Mouse (Mus musculus) embryo, embryonic 11 days (tissue): ENCODE data around the gene Slc2a5.
A peak's percentile ranks its signal among the peaks of the same experiment; 100 is the strongest.

ENCODE experiments used
- DNase-seq: peaks from one replicate; pipeline ENCODE4 v3.0.0-alpha.2; 2015

Gene Slc2a5

DNA sequence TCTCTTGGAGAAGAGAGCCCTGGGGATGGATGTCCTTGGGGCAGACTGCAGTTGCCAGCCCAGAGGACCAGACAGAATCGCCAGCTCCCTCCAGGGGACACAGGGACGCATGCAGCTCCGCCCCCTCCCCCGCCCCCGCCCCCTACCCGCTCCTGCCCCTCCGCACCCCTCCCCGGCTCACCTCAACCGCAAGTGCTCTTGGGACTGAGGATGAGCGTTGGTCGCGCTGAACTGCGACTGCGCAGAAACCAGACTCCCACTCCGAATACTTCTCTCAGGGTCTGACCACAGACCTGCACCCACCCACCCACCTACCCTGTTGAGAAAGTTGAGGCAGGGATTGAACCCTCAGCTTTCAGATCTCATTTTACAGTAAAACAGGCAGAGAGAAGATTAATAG is at the start of gene Slc2a5:
Gene Slc2a5, plus strand, starts transcription at position 229 of the 400 bp plus-strand sequence.
- peak; percentile 65 for DNase-seq

DNA sequence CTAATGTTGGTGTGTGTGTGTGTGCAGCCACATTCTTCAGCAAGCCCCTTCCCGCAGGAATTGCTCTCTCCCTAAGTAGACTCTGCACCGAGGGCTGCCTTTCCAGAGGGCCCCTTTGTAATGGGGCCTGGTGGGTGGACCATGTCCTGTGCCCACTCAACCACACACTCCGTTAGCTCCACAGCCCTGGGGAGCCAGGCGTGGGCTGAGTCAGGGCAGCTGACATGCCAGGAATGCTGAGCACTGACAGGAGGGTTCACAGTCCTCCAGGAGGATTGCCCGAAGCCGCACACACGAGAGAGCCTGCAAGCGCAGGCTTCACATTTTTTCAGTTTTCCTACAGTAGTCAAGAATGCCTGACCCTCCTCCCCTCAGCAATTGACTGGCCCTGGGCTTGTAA is 48.9 kb upstream of the Slc2a5 start:
- no peak for DNase-seq

DNA sequence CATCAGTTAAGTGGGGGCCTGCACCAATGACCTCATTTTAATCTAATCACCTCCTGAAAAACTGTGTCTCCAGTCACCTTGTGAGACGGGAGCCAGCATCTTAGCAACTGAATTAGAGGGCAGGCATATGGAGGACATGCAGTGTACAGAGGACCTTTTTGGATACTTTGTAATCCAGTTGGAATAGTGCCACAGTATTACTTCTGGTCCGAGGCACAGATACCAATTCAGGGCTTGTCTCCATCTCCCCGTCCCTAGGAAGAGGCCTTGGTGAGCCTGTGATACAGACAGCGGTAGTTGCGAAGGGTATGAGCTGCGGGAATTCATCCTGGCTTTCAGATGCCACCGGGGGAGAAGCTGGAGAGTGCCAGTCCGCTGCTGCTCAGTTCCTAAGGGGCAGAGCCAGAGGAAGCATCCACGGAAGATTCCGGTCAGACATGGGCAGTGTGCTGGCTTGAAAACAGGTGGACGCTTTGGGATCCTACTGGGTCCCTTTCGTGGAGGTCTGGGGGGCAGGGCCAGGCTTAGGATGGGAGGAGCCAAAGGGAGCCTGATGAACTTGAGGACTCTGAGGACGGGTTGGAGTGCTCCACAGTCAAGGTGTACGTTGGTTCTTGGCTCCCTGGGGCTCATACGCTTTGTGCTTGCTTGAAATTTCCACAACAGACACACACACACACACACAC is 46.5 kb upstream of the Slc2a5 start:
- no peak for DNase-seq

DNA sequence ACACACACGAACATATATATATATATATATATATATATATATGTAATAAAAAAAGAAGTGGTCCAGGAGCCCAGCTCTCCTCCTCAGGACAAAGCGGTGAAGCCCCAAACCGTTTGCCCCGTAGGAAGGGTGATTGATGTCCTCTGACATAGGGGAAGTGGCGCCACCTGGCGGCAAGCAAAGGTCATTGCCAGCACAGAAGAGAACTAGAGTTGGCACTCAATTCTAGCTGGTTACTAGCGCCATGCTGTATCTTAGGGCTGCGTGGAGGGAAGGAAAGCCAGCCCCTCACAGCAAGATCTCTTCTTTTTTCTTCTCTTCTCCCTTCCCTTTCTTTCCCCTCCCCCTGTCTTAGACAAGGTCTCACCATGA is 46.0 kb upstream of the Slc2a5 start:
- peak; percentile 69 for DNase-seq

DNA sequence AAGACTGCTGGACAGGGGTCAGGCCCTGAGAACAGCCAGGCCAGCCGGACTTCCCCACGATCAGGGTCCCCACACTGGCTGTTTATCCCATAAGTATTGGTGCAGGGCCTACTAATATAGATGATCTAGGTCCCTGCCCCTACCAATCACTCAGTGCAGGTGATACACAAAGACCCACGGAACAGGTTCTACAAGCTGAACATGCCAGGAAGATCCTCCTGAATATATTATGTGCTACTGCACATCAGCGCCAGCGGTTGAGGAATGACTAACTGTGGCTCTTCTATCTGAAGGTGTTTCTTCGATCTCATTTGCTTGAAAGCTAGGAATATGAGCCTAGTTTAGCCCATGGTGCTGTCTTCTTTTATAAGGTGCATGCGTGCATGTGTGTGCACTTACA is 43.7 kb upstream of the Slc2a5 start:
- DNase-seq, result no peak

DNA sequence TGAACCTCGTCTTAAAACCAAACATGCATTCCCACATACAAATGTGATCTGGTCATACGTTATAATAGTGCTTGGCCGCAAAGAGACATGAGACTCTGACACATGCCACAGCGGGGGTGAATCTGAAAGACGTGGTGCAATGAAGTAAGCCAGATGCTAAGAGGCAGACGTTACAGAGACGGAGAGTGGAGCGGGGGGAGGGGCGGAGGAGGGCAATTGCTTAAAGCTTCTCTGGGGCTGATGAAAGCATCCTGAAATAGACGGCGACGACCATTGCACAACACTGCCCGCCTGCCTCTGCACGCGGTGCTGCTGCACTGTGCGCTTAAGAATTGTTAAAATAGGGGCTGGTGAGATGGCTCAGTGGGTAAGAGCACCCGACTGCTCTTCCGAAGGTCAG is 42.9 kb upstream of the Slc2a5 start:
- no peak for DNase-seq

DNA sequence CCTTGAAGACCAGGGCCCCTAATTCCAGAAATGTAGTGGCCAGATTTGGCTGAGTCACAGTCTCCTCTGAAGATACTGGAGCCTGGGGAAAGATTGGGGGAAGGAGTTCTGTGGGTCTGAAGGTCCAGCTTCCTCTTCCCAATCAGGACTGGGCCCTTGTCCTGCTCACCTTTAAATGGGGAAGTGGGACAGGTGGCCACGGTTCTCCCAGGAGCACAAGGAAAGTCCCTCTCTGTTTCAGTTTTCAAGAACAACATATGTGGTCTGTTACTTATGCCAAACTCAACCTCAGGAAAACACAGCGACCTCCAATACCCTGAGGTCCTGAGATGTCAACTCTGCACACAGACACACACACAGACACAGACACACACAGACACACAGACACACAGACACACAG is 40.4 kb upstream of the Slc2a5 start:
- DNase-seq, result no peak

DNA sequence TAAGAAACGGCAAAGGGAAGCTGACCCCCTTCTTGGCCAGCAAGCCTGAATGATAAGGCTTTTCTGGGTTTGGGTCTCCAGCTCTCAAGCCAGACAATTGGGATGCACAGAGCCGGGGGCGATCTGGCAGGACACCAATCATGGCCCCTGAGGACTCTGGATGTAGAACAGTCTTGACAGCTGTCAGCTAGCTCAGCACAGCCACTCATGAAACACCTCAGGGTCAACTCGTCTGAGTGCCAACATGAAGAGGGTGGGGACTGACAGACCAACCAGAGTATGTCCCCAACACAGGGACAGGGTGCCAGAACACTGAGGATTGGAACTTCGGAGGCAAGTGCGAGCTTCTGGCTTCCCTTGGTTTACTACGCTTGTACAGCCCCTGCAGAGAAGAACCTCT is 39.8 kb upstream of the Slc2a5 start:
- DNase-seq, result no peak

DNA sequence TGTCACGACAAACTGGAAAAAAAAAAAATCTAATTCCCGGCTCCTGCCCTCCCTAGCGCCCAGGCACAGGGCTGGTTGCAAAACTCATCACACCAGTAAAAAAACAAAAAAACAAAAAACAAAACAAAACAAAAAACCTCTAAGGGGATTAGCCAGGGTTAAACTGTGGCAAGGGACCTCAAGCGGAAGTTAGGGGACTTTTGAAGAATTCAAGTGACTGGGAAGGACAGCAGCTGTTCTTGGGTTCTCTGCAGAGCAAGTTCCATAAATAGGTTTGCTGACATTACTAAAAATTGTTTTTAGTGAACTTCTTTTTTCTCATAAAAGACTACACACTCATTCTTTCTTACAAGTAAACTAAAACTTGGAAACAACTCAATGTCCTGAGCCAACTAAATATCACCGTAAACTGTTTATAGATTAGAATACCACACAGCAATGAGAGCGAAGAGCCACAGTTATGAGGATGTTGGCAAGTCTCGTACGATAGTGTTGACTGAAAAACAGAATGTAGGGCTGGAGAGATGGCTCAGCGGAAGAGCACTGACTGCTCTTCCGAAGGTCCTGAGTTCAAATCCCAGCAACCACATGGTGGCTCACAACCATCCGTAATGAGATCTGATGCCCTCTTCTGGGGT is 38.6 kb upstream of the Slc2a5 start:
- DNase-seq, result no peak

DNA sequence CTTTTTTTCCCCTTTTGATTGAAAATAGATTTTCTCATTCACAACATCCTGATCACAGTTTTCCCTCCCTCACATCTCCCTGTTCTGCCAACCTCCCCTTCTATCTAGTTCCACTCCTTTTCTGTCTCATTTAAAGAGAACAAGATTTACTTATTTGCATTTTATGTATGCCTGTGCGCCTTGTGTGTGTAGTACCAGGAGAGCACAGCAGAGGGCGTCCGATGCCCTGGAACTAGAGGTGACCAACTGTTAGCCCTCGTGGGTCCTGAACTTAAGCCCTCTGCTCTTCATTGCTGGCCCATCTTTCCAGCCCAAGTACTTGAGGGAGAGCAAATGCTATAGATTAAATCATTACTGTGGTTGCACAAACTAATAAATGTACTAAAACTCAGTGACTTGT is 33.7 kb upstream of the Slc2a5 start:
- DNase-seq, result no peak

DNA sequence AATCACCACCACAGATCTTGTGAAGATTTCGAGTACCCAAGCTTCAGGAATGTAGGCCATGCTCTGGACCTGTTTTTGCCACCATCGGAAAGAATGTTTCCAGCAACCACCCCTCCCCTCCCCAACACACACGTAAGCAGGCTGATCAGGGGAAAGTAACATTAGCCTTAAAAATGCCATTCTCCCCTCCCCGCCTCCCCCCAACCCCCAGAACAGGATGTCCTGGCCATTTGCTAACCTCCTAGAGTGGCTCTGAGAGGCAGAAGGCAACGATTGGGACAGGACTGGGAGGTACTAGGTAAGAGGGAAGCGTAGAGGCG is 32.3 kb upstream of the Slc2a5 start:
- no peak for DNase-seq

DNA sequence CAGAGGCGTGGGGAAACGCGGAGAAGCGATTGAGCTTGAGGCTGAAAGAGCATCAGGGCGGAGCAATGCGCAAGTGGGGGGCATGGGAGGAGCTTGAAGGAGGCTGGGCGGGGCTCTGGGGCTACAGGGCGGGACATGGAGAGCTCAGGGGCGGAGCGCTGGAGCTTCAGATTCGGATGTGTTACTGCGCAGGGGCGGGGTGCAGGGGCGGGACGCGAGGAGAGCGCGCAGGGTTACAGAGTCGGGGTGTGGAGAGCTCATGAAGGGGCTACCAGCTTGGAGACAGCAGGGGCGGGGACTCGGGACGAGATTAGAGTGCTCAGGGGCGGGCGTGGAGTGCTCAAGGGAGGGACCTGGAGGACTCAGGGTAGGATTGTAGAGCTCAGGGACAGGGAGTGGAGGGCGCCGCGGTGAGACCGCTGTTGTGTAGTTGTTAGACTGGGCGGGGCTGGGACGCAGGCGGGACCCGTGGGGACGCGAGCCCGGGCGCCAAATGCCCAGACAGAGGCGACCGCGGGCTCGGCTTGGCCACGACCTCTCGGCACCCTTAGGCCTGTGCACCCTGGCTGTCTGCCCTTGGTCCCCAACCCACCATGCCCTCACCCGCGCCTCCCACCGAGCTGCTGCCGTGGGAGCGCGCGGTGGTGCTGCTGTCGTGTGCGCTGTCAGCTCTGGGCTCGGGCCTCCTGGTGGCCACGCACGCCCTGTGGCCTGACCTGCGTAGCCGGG is 31.8 kb upstream of the Slc2a5 start, which contains the start of gene Gpr157:
Gene Gpr157, plus strand, starts transcription at position 205 of the 729 bp plus-strand sequence.
- peak; percentile 97 for DNase-seq

DNA sequence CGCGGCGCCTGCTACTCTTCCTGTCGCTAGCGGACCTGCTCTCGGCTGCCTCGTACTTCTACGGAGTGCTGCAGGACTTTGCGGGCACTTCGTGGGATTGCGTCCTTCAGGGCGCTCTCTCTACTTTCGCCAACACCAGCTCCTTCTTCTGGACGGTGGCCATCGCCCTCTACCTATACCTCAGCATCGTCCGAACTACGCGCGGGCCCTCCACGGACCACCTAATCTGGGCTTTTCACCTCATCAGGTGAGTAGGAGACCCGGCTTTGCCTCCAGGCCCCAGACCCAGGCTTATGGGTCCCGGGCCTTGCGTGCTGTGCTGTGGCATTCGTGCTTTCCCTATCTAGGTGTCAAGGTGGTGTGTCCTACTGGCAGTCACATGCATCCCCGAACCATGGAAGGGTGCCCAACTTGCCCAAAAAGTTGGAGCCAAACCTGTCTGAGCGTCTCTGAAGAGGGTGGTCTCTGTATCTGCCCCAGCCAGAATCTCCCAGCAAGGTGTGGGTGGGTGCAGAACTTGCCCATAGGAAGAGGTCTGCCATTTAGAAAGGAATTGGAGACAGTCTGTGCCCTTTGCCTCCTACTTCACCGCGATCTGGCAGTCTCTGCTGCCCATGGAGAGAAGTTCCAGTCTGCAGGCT is 31.1 kb upstream of the Slc2a5 start:
- DNase-seq, result no peak

DNA sequence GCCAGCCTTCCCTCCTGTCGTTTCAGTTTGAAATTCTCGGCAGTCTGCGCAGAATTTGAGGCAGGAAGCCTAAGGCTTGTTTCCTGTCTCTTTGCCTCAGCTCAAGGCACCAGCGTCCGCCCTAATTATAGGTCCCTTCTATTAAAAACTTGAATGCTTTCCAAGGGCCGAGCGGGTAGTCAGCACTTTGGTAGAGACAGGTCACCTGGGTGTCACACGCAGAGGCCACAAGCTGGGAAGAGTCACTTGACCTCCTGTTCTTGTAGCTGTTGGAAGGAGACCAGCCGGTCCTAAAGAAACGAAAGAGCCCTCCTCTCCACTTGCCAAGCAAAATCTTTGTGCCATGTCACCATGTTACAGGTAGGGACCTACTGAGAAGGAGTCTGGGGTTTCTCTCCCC is 30.0 kb upstream of the Slc2a5 start:
- DNase-seq, result no peak

DNA sequence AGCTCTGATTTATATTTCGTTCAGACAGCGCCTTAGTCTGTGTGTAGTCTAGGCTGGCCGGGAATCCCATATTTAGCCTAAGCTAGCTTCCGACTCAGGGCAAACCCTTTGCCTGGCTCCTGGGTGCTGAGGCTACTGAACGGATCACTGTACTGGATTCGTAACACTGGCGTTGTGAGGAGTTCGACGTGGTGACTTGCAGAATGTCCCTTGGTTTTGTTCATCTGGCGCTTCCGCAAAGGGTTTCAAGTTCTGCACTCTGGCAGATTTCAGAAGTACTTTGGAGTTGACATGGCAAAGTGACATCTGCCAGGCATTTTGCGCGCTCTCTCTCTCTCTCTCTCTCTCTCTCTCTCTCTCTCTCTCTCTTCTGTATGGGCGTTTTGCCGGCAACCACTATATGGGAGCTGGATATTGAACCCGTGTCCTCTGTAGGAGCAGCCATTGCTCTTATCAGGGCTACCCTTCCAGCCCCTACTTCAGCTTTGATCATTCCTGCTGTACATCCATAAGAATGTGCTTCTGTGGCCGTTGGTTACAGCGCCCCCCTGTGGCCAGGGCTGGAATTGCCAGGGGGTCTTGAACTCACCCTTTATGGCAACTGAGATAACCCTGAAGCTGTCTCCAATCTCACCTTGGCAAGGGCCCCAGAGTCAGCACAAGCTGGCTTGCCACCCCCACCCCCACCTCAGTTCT is 27.0 kb upstream of the Slc2a5 start:
- DNase-seq, result no peak

DNA sequence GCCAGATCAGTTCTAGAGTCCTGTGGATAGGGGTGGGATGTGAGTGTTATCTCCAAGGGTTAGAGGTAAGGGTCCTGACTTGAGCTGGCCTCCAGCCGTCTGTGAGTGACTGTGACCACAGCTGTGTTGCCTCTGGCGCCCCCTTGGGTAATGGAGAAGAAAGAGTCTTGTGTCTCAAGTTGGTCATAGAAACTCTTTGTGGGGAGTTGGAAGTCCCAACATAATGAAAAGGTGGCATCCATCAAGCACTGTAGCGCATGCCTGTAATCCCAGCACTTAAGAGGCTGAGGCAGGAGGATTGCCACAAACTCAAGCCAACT is 26.5 kb upstream of the Slc2a5 start:
- no peak for DNase-seq

DNA sequence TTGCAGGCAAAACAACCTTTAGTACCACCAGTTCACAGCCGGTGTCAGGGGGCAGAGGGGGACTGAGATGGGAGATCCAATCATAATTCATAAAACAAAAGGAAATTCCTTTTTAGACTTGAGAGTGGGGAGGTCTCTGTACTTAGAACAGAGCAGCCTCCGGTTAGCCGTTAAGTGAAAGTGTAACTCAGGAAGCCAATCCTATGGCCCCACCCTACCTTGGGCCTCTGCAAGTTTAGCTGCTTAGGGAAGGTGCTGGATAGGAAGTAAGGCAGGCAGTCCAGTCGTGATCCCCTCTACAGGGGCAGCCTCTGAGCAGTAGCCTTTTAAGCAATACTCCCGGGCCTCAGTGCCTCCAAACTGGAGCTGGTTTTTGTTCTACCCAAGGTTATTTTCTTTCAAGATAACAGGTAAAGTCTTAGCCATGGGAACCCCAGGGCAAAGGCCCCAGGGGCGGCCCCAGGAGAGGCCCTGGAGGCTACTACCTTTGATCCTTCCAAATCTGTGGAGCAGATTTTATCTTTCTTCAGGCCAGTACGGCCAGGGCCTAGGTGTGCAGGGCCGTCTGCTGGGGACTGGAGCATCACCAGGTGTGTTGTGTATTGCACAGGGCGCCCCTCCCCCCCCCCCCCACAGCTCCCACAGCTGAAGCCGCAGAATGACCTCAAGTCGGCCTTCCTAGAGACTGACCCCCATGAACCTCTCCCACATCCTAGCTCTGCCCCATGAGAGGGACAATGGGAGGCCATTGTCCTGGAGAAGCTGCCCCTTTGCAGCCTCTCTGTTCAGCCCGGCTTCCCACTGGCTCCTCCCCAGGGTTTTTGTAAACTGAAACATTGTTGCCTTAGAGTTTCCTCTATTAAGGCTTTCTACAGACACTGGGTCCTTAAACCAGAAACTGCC is 25.3 kb upstream of the Slc2a5 start:
- peak; percentile 47 for DNase-seq

DNA sequence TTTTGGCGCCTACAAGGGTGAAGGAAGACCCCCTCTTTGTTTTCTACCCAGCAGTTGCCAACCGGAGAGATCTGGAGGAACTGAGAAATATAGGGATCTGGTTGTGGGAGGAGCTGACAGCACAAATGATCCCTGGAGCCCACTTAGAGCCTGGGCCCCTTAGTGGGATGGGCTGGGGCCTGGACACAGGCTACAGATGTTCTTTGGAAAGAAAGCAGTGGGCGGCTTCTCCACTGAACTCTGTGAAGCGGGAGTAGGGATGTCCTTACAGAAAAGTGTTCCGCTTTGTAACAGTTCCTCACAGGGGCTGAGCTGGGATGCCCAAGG is 24.7 kb upstream of the Slc2a5 start:
- DNase-seq, result peak; percentile 55

DNA sequence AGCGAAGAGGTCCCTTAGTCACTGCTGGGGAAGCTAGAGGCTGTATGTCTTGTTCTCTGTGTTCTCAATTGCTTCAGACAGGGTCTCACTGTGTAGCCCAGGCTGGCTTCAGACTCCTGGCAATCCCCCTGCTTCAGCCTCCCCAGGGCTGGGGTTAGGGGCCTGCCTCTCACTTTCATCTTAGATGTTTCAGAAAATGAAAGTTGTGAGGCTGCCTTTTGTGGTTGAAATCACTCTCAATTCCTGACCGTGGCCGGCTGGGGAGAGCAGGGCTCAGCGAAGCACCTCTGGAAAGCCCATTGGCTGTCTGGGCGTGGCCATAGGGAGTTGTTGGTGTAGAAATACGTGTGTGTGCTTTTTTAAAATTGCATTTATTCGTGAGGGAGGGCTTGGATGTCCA is 22.8 kb upstream of the Slc2a5 start:
- DNase-seq, result no peak

DNA sequence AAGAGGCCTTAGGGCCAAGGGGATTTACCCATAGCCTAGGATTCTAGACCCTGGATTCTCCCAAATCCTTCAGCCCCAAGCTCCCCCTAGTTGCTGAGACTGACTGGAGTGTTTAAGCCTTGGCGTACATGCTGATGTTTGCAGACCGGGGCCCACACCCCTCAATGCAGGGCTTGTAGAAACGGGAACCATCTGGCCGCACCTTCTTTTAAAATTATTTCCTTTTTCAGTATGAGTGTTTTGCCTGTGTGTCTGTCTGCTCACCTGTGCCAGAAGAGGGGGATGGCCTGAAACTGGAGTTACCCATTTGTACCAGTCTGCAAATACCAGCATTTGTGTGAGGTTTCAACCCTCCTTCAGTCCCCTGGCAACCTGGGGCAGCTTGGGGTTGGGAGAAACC is 21.2 kb upstream of the Slc2a5 start:
- no peak for DNase-seq

DNA sequence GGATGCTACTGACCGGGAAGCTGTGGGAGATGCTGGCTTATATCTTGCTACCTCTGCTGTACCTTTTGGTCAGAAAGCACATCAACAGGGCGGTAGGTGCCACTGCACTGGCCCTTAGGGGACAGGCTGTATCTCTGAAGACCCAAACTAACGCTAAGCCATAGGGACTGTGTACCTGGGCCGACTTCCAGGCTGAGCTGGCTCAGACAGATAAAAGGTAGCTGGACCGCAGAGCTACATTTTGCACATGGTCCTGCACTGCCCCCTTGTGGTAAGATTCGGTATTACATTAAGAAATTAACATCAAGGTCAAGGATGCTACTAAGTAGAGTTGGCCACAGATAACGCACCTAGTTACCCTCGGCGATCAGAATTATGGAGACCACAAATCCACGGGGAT is 20.2 kb upstream of the Slc2a5 start:
- peak; percentile 79 for DNase-seq

DNA sequence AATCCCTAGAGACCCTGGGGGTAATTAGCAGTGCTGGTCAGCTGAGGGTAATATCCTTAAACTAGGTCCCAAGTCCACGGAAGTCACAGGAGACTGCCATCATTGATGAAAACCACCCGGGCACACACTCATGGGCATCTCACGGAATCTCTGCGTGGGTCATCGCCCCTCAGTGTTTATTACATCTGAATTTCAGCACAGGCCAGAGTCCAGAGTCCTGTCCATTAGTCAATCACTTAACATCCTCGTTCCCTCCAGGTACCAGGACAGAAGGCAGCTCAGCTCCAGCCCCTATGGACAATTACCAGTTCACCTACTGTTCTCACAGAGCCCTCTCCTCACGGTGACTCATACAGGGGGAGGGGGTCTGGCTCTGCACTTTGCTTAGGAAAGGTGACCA is 16.3 kb upstream of the Slc2a5 start:
- DNase-seq, result no peak

DNA sequence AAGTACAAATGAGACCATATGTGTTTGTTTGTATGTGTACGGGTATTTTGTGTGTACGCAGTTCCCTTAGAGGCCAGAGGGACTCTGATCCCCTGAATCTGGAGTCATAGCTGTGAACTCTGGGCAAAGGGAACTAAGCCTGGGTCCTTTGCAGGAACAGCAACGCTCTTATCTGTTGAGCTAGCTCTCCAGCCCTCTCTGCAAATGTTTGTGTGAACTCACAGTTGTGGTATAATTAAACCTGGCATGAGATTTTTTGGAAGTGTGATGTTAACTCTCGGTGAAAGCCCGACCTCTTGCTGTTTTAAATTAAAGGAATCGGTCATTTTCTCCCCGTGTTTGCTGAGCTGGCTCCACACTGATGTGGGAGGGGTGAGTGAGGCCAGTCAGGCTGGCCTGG is 13.4 kb upstream of the Slc2a5 start:
- DNase-seq, result no peak
